ENCODE assay signal across 7 mouse cellular contexts in the genomic region with DNA sequence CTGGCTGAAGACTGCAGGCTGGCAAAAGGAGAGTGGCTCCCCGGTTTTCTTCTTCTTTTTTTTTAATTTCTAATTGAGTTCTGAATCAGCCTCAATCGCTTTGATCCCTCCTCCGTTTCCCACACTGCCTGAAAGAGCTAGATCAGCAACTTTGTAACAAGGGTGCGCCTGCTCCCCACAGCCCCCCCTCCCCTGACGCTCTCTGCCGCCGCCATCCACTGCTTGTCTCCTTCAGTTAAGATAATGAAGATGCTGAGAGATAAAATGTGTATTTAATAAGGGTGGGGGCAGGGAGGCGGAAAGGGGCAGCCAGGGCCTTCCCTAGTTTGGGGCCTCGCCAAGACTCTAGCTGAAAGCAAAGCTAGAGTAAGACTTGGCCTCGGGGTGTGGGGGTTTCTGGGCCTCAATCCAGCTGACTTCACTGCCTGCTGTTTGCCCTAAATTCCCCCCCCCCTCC. TPM values are rescaled to one million over a fixed set of nuclear protein-coding genes. Genes with fewer than 3 reads are reported as not detected.
DNase-seq lines count a peak whose midpoint lies in the region; ATAC-seq lines count a peak whose summit lies in the region.

No protein-coding gene starts in this region.

- peak; percentile 79 to 82 for DNase-seq in right cerebral cortex, postnatal 10 days (ENCODE audit: low spot score in 2 of 2)
- no peak for DNase-seq in right cerebral cortex, postnatal 36 days (ENCODE audit: low spot score in 2 of 2)
- DNase-seq in left cerebral cortex, adult 8-10 months (ENCODE audit: low spot score in 2 of 2), result no peak

- peaks cover 8% of the 10 kb centered on the region for H3K36me3 ChIP-seq in embryonic facial prominence, embryonic 13.5 days
- no peaks in the 10 kb centered on the region for H3K36me3 ChIP-seq in hindbrain, embryonic 13.5 days
- peaks cover 41% of the 10 kb centered on the region for H3K36me3 ChIP-seq in liver, embryonic 15.5 days (replicated peaks)
- H3K36me3 ChIP-seq in stomach, embryonic 14.5 days (ENCODE audit: control insufficient read depth, insufficient read depth, low read length), result peaks cover 7% of the 10 kb centered on the region; the same call in 1 of the 2 replicates

- peaks cover 87% of the 10 kb centered on the region for H3K4me1 ChIP-seq in embryonic facial prominence, embryonic 13.5 days
- H3K4me1 ChIP-seq in hindbrain, embryonic 13.5 days (replicated peaks), result peaks cover 82% of the 10 kb centered on the region
- peaks cover 66% of the 10 kb centered on the region for H3K4me1 ChIP-seq in liver, embryonic 15.5 days (replicated peaks)
- H3K4me1 ChIP-seq in stomach, embryonic 14.5 days (ENCODE audit: control insufficient read depth, insufficient read depth, low read length), result peaks cover 64% of the 10 kb centered on the region

- 5% methylated on average over 10 of the region's 10 CpGs for WGBS in embryonic facial prominence, embryonic 13.5 days
- WGBS in hindbrain, embryonic 13.5 days, result 5% methylated on average over 10 of the region's 10 CpGs
- 15% methylated on average over 10 of the region's 10 CpGs for WGBS in liver, embryonic 15.5 days (ENCODE audit: insufficient replicate concordance)
- WGBS in stomach, embryonic 14.5 days, result 6% methylated on average over 10 of the region's 10 CpGs

- H3K9ac ChIP-seq in embryonic facial prominence, embryonic 13.5 days, result peak overlapping the region; percentile 49; the same call in 1 of the 2 replicates
- peak overlapping the region; percentile 51; the same call in 1 of the 2 replicates for H3K9ac ChIP-seq in hindbrain, embryonic 13.5 days
- H3K9ac ChIP-seq in liver, embryonic 15.5 days, result no peak overlapping the region
- no peak overlapping the region for H3K9ac ChIP-seq in stomach, embryonic 14.5 days (replicated peaks; ENCODE audit: low read depth, low read length)

- peak overlapping the region; percentile 93 for H3K27ac ChIP-seq in embryonic facial prominence, embryonic 13.5 days
- peak overlapping the region; percentile 67 for H3K27ac ChIP-seq in hindbrain, embryonic 13.5 days
- 0 out of 2 replicates have a peak overlapping the region, but pooled peaks have one; percentile 24 for H3K27ac ChIP-seq in liver, embryonic 15.5 days (replicated peaks)
- peak overlapping the region; percentile 96 for H3K27ac ChIP-seq in stomach, embryonic 14.5 days (ENCODE audit: low read length)

- no peaks in the 10 kb centered on the region for H3K9me3 ChIP-seq in embryonic facial prominence, embryonic 13.5 days
- H3K9me3 ChIP-seq in hindbrain, embryonic 13.5 days, result no peaks in the 10 kb centered on the region
- H3K9me3 ChIP-seq in liver, embryonic 15.5 days (replicated peaks), result no peaks in the 10 kb centered on the region
- no peaks in the 10 kb centered on the region for H3K9me3 ChIP-seq in stomach, embryonic 14.5 days (ENCODE audit: control insufficient read depth, low read depth, low read length)

- no peaks in the 10 kb centered on the region for H3K27me3 ChIP-seq in embryonic facial prominence, embryonic 13.5 days
- no peaks in the 10 kb centered on the region for H3K27me3 ChIP-seq in hindbrain, embryonic 13.5 days
- peaks cover 36% of the 10 kb centered on the region for H3K27me3 ChIP-seq in liver, embryonic 15.5 days
- no peaks in the 10 kb centered on the region for H3K27me3 ChIP-seq in stomach, embryonic 14.5 days (ENCODE audit: control insufficient read depth, insufficient read depth, low read length)

- ATAC-seq in embryonic facial prominence, embryonic 13.5 days (ENCODE audit: insufficient number of reproducible peaks, insufficient read depth, low FRiP score, low TSS enrichment, low read depth), result peak; percentile 8; the same call in 1 of the 2 replicates
- ATAC-seq in hindbrain, embryonic 13.5 days (ENCODE audit: low FRiP score), result no peak
- no peak for ATAC-seq in liver, embryonic 15.5 days (ENCODE audit: insufficient read depth)
- 0 out of 2 replicates have a peak, but pooled peaks have one; percentile 6 for ATAC-seq in stomach, embryonic 14.5 days (ENCODE audit: insufficient number of reproducible peaks, insufficient read depth, low FRiP score, low read depth)

- H3K4me3 ChIP-seq in embryonic facial prominence, embryonic 13.5 days, result 0 out of 2 replicates have a peak overlapping the region, but pooled peaks have one; percentile 18
- H3K4me3 ChIP-seq in hindbrain, embryonic 13.5 days, result no peak overlapping the region
- H3K4me3 ChIP-seq in liver, embryonic 15.5 days (replicated peaks), result no peak overlapping the region
- no peak overlapping the region for H3K4me3 ChIP-seq in stomach, embryonic 14.5 days (ENCODE audit: low read depth, low read length)

- peak overlapping the region; percentile 52 for H3K4me2 ChIP-seq in embryonic facial prominence, embryonic 13.5 days
- peak overlapping the region; percentile 9 for H3K4me2 ChIP-seq in hindbrain, embryonic 13.5 days
- H3K4me2 ChIP-seq in liver, embryonic 15.5 days, result no peak overlapping the region
- peak overlapping the region; percentile 38 for H3K4me2 ChIP-seq in stomach, embryonic 14.5 days (replicated peaks; ENCODE audit: low read depth, low read length)

RNA-seq across cellular contexts. Expression of a gene that starts 2.3 kb away (rescaled TPM):
- polyA plus RNA-seq in embryonic facial prominence, embryonic 13.5 days (2015; fragmentation: Nextera tagmentation; extraction: Ambion mirVana), result 39.4 and 44.7 TPM in 2 replicates
- 17.1 and 20.3 TPM in 2 replicates for polyA plus RNA-seq in hindbrain, embryonic 13.5 days (2015; fragmentation: Nextera tagmentation; extraction: Ambion mirVana)
- polyA plus RNA-seq in liver, embryonic 15.5 days (2015; fragmentation: Nextera tagmentation; extraction: Ambion mirVana), result 4.4 and 4.5 TPM in 2 replicates
- 54.0 and 56.8 TPM in 2 replicates for polyA plus RNA-seq in stomach, embryonic 14.5 days (2014; fragmentation: Nextera tagmentation; extraction: Ambion mirVana)
- 10 to 100 TPM; 11.1 to 11.7 (median 11.4) TPM for total RNA-seq in left cerebral cortex, adult 8-10 months (2022)

RNA-seq across cellular contexts. Expression of a gene that starts 17.7 kb away (rescaled TPM):
- polyA plus RNA-seq in embryonic facial prominence, embryonic 13.5 days (2015; fragmentation: Nextera tagmentation; extraction: Ambion mirVana), result 26.9 and 31.5 TPM in 2 replicates
- polyA plus RNA-seq in hindbrain, embryonic 13.5 days (2015; fragmentation: Nextera tagmentation; extraction: Ambion mirVana), result 5.9 and 6.0 TPM in 2 replicates
- polyA plus RNA-seq in liver, embryonic 15.5 days (2015; fragmentation: Nextera tagmentation; extraction: Ambion mirVana), result 54.6 and 58.0 TPM in 2 replicates
- 31.4 and 32.6 TPM in 2 replicates for polyA plus RNA-seq in stomach, embryonic 14.5 days (2014; fragmentation: Nextera tagmentation; extraction: Ambion mirVana)
- under 1 TPM; 0.15 to 0.91 (median 0.25) TPM for total RNA-seq in left cerebral cortex, adult 8-10 months (2022)

RNA-seq across cellular contexts. Expression of a gene that starts 57.5 kb away (rescaled TPM):
- polyA plus RNA-seq in embryonic facial prominence, embryonic 13.5 days (2015; fragmentation: Nextera tagmentation; extraction: Ambion mirVana), result 0.34 and 0.44 TPM in 2 replicates
- polyA plus RNA-seq in hindbrain, embryonic 13.5 days (2015; fragmentation: Nextera tagmentation; extraction: Ambion mirVana), result 1.5 and 1.6 TPM in 2 replicates
- polyA plus RNA-seq in liver, embryonic 15.5 days (2015; fragmentation: Nextera tagmentation; extraction: Ambion mirVana), result not detected in 2 replicates
- polyA plus RNA-seq in stomach, embryonic 14.5 days (2014; fragmentation: Nextera tagmentation; extraction: Ambion mirVana), result not detected in 2 replicates
- total RNA-seq in left cerebral cortex, adult 8-10 months (2022), result 1 to 10 TPM; 1.2 to 1.8 (median 1.4) TPM

Comparison
In these comparisons a context has a peak if more than half of its experiments do, and no peak if none do; other contexts are left out.
1. DNase-seq: peak in right cerebral cortex, postnatal 10 days (2 of 2); none in right cerebral cortex, postnatal 36 days (0 of 2) and left cerebral cortex, adult 8-10 months (0 of 2).
2. ATAC-seq: peak in embryonic facial prominence, embryonic 13.5 days (single experiment) and stomach, embryonic 14.5 days (single experiment); none in hindbrain, embryonic 13.5 days (single experiment) and liver, embryonic 15.5 days (single experiment).
3. H3K27ac ChIP-seq: peak in every context shown above with its lines; median percentile 96 in stomach, embryonic 14.5 days; 93 in embryonic facial prominence, embryonic 13.5 days; 67 in hindbrain, embryonic 13.5 days; 24 in liver, embryonic 15.5 days.
4. H3K9ac ChIP-seq: peak in embryonic facial prominence, embryonic 13.5 days (single experiment) and hindbrain, embryonic 13.5 days (single experiment); none in liver, embryonic 15.5 days (single experiment) and stomach, embryonic 14.5 days (single experiment).